Mouse (Mus musculus) CH12.LX (cell line): ENCODE results near the gene Tmem205.

Experiments
- CTCF ChIP-seq, 2 experiments: IDR thresholded peaks in 1 of 2; conservative IDR thresholded peaks in 1 of 2; 2 replicates each; pipeline ENCODE4 v1.5.1; 2011 to 2012; ENCODE audit warnings: low read depth in 2 of 2, low read length in 2 of 2, improper control_type of control experiment in 1 of 2, inconsistent platforms in 1 of 2, mild to moderate bottlenecking in 1 of 2, moderate library complexity in 1 of 2
- E2F4 ChIP-seq: IDR thresholded peaks from 2 replicates; pipeline ENCODE4 v1.6.1; 2011; ENCODE audit warnings: low read depth, low read length, improper control_type of control experiment; ENCODE audit not compliant: insufficient replicate concordance
- KAT2A ChIP-seq: IDR thresholded peaks from 2 replicates; pipeline ENCODE4 v1.6.1; 2012; ENCODE audit warnings: low read length, improper control_type of control experiment, inconsistent platforms; ENCODE audit not compliant: insufficient replicate concordance
- PAX5 ChIP-seq: IDR thresholded peaks from 2 replicates; pipeline ENCODE4 v1.6.1; 2012; ENCODE audit warnings: low read length, inconsistent platforms, mixed read lengths
- POLR2A ChIP-seq: IDR thresholded peaks from 2 replicates; pipeline ENCODE4 v1.6.1; 2011; ENCODE audit warnings: low read depth, mild to moderate bottlenecking, improper control_type of control experiment, low read length
- USF1 ChIP-seq: IDR thresholded peaks from 2 replicates; pipeline ENCODE4 v1.6.1; 2014; ENCODE audit warnings: low read depth, mild to moderate bottlenecking, inconsistent platforms, low read length, improper control_type of control experiment
- ZKSCAN1 ChIP-seq: IDR thresholded peaks from 2 replicates; pipeline ENCODE4 v1.6.1; 2012; ENCODE audit warnings: low read depth, inconsistent platforms, low read length, improper control_type of control experiment, borderline replicate concordance
- ZNF384 ChIP-seq: IDR thresholded peaks from 2 replicates; pipeline ENCODE4 v1.6.1; 2012; ENCODE audit warnings: low read depth, low read length, improper control_type of control experiment, inconsistent platforms

DNA sequence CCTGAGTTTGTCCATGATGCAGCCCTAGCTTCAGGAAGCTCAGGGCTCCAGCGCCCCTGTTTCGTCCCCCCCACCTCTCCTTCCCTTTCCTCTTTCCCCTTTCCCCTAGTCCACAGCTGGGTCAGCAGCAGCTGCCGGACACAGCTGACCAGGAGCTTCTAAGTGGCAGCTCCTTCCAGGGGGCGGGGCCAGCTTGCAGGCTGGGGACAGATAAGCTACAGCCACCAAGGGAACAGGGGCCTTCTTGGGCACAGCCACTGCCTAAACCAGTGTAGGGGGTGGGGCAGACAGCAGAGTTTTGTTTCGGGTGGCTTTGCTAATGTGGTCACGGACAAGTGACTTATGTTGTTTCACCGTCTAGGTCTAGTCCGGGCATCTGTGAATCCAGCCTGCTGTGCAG lies 36.1 kb upstream of the Tmem205 start, which contains the start of gene Epor:
- no peak for TF ChIP-seq PAX5
- no peak for TF ChIP-seq ZKSCAN1
- no peak for TF ChIP-seq USF1
- TF ChIP-seq POLR2A: no peak
- TF ChIP-seq ZNF384: no peak
- no peak for TF ChIP-seq CTCF (conservative IDR thresholded peaks at IDR 0.05 in 1 of 2, IDR thresholded peaks at IDR 0.05 in 1 of 2; ENCODE audit: low read depth in 2 of 2, low read length in 2 of 2)
- TF ChIP-seq E2F4: no peak
- TF ChIP-seq KAT2A: no peak
